Mouse (Mus musculus): Measurements from ENCODE around the gene 2810004N23Rik. TPM values are rescaled to one million over a fixed set of nuclear protein-coding genes. Genes with fewer than 3 reads are reported as not detected.
"Not testable (repeated sequence)": the region's sequence is repeated elsewhere in the genome, so short reads cannot be mapped to it uniquely, and the experiment has no call there.

2810004N23Rik gene
- polyA plus RNA-seq, 1 experiment from 2014 or later, result 16.2 TPM

GRCm38 (mm10) chr8:124845131-124845530 lies 17.8 kb downstream of the 2810004N23Rik start:
- H3K4me3 ChIP-seq (ENCODE audit: low read depth, low read length), result no peak overlapping the region
- no peaks in the 10 kb centered on the region for H3K27me3 ChIP-seq (ENCODE audit: control insufficient read depth, insufficient read depth, low read length)
- H3K9me3 ChIP-seq (ENCODE audit: control insufficient read depth, low read length), result no peaks in the 10 kb centered on the region
- no peaks in the 10 kb centered on the region for H3K4me1 ChIP-seq (ENCODE audit: control insufficient read depth, insufficient read depth, low read length)
- peaks cover 9% of the 10 kb centered on the region; the same call in 1 of the 2 replicates for H3K36me3 ChIP-seq (ENCODE audit: control insufficient read depth, insufficient read depth, low read length)
- no peak overlapping the region for H3K27ac ChIP-seq (ENCODE audit: low read depth, low read length)
- no peak for ATAC-seq (ENCODE audit: low read depth)
- no peak overlapping the region for H3K9ac ChIP-seq (replicated peaks; ENCODE audit: low read depth, low read length)
- no peak overlapping the region for H3K4me2 ChIP-seq (ENCODE audit: low read depth, low read length)
- 83% methylated on average over 3 of the region's 3 CpGs for WGBS

- not testable (repeated sequence) for H3K9ac ChIP-seq (replicated peaks; ENCODE audit: low read depth, low read length); H3K4me3 ChIP-seq (ENCODE audit: low read depth, low read length); H3K4me1 ChIP-seq (ENCODE audit: control insufficient read depth, insufficient read depth, low read length); H3K27me3 ChIP-seq (ENCODE audit: control insufficient read depth, insufficient read depth, low read length); ATAC-seq (ENCODE audit: low read depth); H3K4me2 ChIP-seq (ENCODE audit: low read depth, low read length); H3K9me3 ChIP-seq (ENCODE audit: control insufficient read depth, low read length); H3K27ac ChIP-seq (ENCODE audit: low read depth, low read length)
- 90% methylated on average over 1 of the region's 1 CpGs for WGBS
- peaks cover 21% of the 10 kb centered on the region for H3K36me3 ChIP-seq (ENCODE audit: control insufficient read depth, insufficient read depth, low read length)
Measured at GRCm38 (mm10) chr8:124842929-124843328, 20.0 kb downstream of the 2810004N23Rik start.

GRCm38 (mm10) chr8:124841775-124842174 lies 21.1 kb downstream of the 2810004N23Rik start:
- no peak overlapping the region for H3K27ac ChIP-seq (ENCODE audit: low read depth, low read length)
- H3K36me3 ChIP-seq (ENCODE audit: control insufficient read depth, insufficient read depth, low read length), result peaks cover 21% of the 10 kb centered on the region
- H3K9ac ChIP-seq (replicated peaks; ENCODE audit: low read depth, low read length), result no peak overlapping the region
- H3K27me3 ChIP-seq (ENCODE audit: control insufficient read depth, insufficient read depth, low read length), result no peaks in the 10 kb centered on the region
- no peaks in the 10 kb centered on the region for H3K9me3 ChIP-seq (ENCODE audit: control insufficient read depth, low read length)
- H3K4me3 ChIP-seq (ENCODE audit: low read depth, low read length), result no peak overlapping the region
- no peaks in the 10 kb centered on the region for H3K4me1 ChIP-seq (ENCODE audit: control insufficient read depth, insufficient read depth, low read length)
- H3K4me2 ChIP-seq (ENCODE audit: low read depth, low read length), result no peak overlapping the region
- 94% methylated on average over 10 of the region's 10 CpGs for WGBS
- ATAC-seq (ENCODE audit: low read depth), result no peak

- no peak overlapping the region for H3K9ac ChIP-seq (replicated peaks; ENCODE audit: low read depth, low read length)
- ATAC-seq (ENCODE audit: low read depth), result no peak
- 96% methylated on average over 7 of the region's 7 CpGs for WGBS
- H3K27ac ChIP-seq (ENCODE audit: low read depth, low read length), result no peak overlapping the region
- no peaks in the 10 kb centered on the region for H3K9me3 ChIP-seq (ENCODE audit: control insufficient read depth, low read length)
- H3K27me3 ChIP-seq (ENCODE audit: control insufficient read depth, insufficient read depth, low read length), result no peaks in the 10 kb centered on the region
- H3K4me1 ChIP-seq (ENCODE audit: control insufficient read depth, insufficient read depth, low read length), result no peaks in the 10 kb centered on the region
- H3K36me3 ChIP-seq (ENCODE audit: control insufficient read depth, insufficient read depth, low read length), result peaks cover 21% of the 10 kb centered on the region
- H3K4me3 ChIP-seq (ENCODE audit: low read depth, low read length), result no peak overlapping the region
- H3K4me2 ChIP-seq (ENCODE audit: low read depth, low read length), result no peak overlapping the region
Measured at GRCm38 (mm10) chr8:124840900-124841299, 22.0 kb downstream of the 2810004N23Rik start.

- H3K27ac ChIP-seq (ENCODE audit: low read depth, low read length), result no peak overlapping the region
- H3K36me3 ChIP-seq (ENCODE audit: control insufficient read depth, insufficient read depth, low read length), result peaks cover 21% of the 10 kb centered on the region
- no peak overlapping the region for H3K4me2 ChIP-seq (ENCODE audit: low read depth, low read length)
- H3K9me3 ChIP-seq (ENCODE audit: control insufficient read depth, low read length), result no peaks in the 10 kb centered on the region
- ATAC-seq (ENCODE audit: low read depth), result no peak
- no peak overlapping the region for H3K4me3 ChIP-seq (ENCODE audit: low read depth, low read length)
- 90% methylated on average over 10 of the region's 10 CpGs for WGBS
- H3K4me1 ChIP-seq (ENCODE audit: control insufficient read depth, insufficient read depth, low read length), result no peaks in the 10 kb centered on the region
- no peak overlapping the region for H3K9ac ChIP-seq (replicated peaks; ENCODE audit: low read depth, low read length)
- H3K27me3 ChIP-seq (ENCODE audit: control insufficient read depth, insufficient read depth, low read length), result no peaks in the 10 kb centered on the region
Measured at GRCm38 (mm10) chr8:124839371-124839770, 23.5 kb downstream of the 2810004N23Rik start.

- ATAC-seq (ENCODE audit: low read depth), result no peak
- no peak overlapping the region for H3K9ac ChIP-seq (replicated peaks; ENCODE audit: low read depth, low read length)
- no peak overlapping the region for H3K4me3 ChIP-seq (ENCODE audit: low read depth, low read length)
- no peak overlapping the region for H3K27ac ChIP-seq (ENCODE audit: low read depth, low read length)
- peaks cover 21% of the 10 kb centered on the region for H3K36me3 ChIP-seq (ENCODE audit: control insufficient read depth, insufficient read depth, low read length)
- no peak overlapping the region for H3K4me2 ChIP-seq (ENCODE audit: low read depth, low read length)
- 90% methylated on average over 2 of the region's 2 CpGs for WGBS
- H3K27me3 ChIP-seq (ENCODE audit: control insufficient read depth, insufficient read depth, low read length), result no peaks in the 10 kb centered on the region
- no peaks in the 10 kb centered on the region for H3K4me1 ChIP-seq (ENCODE audit: control insufficient read depth, insufficient read depth, low read length)
- no peaks in the 10 kb centered on the region for H3K9me3 ChIP-seq (ENCODE audit: control insufficient read depth, low read length)
Measured at GRCm38 (mm10) chr8:124837956-124838355, 25.0 kb downstream of the 2810004N23Rik start.

GRCm38 (mm10) chr8:124836907-124837306 lies 26.0 kb downstream of the 2810004N23Rik start:
- Histone ChIP-seq H3K9ac (replicated peaks; ENCODE audit: low read depth, low read length) (no peak overlapping the region), H3K36me3 (ENCODE audit: control insufficient read depth, insufficient read depth, low read length) (peaks cover 20% of the 10 kb centered on the region), H3K4me3 (ENCODE audit: low read depth, low read length) (no peak overlapping the region), H3K27ac (ENCODE audit: low read depth, low read length) (no peak overlapping the region), H3K27me3 (ENCODE audit: control insufficient read depth, insufficient read depth, low read length) (no peaks in the 10 kb centered on the region), H3K4me2 (ENCODE audit: low read depth, low read length) (no peak overlapping the region), H3K9me3 (ENCODE audit: control insufficient read depth, low read length) (no peaks in the 10 kb centered on the region), H3K4me1 (ENCODE audit: control insufficient read depth, insufficient read depth, low read length) (no peaks in the 10 kb centered on the region)
- ATAC-seq (ENCODE audit: low read depth), result no peak
- WGBS, result 93% methylated on average over 2 of the region's 2 CpGs

GRCm38 (mm10) chr8:124836273-124836672 lies 26.6 kb downstream of the 2810004N23Rik start:
- Histone ChIP-seq H3K9me3 (ENCODE audit: control insufficient read depth, low read length) (no peaks in the 10 kb centered on the region), H3K27ac (ENCODE audit: low read depth, low read length) (no peak overlapping the region), H3K27me3 (ENCODE audit: control insufficient read depth, insufficient read depth, low read length) (no peaks in the 10 kb centered on the region), H3K9ac (replicated peaks; ENCODE audit: low read depth, low read length) (no peak overlapping the region), H3K4me3 (ENCODE audit: low read depth, low read length) (no peak overlapping the region), H3K4me1 (ENCODE audit: control insufficient read depth, insufficient read depth, low read length) (no peaks in the 10 kb centered on the region), H3K4me2 (ENCODE audit: low read depth, low read length) (no peak overlapping the region), H3K36me3 (ENCODE audit: control insufficient read depth, insufficient read depth, low read length) (peaks cover 16% of the 10 kb centered on the region)
- WGBS, result 83% methylated on average over 7 of the region's 7 CpGs
- no peak for ATAC-seq (ENCODE audit: low read depth)

GRCm38 (mm10) chr8:124835848-124836247 lies 27.1 kb downstream of the 2810004N23Rik start:
- H3K36me3 ChIP-seq (ENCODE audit: control insufficient read depth, insufficient read depth, low read length), result peaks cover 14% of the 10 kb centered on the region
- H3K4me3 ChIP-seq (ENCODE audit: low read depth, low read length), result no peak overlapping the region
- no peaks in the 10 kb centered on the region for H3K27me3 ChIP-seq (ENCODE audit: control insufficient read depth, insufficient read depth, low read length)
- no peak overlapping the region for H3K4me2 ChIP-seq (ENCODE audit: low read depth, low read length)
- no peak for ATAC-seq (ENCODE audit: low read depth)
- H3K9me3 ChIP-seq (ENCODE audit: control insufficient read depth, low read length), result no peaks in the 10 kb centered on the region
- no peak overlapping the region for H3K27ac ChIP-seq (ENCODE audit: low read depth, low read length)
- H3K9ac ChIP-seq (replicated peaks; ENCODE audit: low read depth, low read length), result no peak overlapping the region
- no peaks in the 10 kb centered on the region for H3K4me1 ChIP-seq (ENCODE audit: control insufficient read depth, insufficient read depth, low read length)

All from neural tube, embryonic 14.5 days (tissue).